Mouse (Mus musculus): Measurements from ENCODE around the gene Zc3h12c. TPM values are rescaled to one million over a fixed set of nuclear protein-coding genes. Genes with fewer than 3 reads are reported as not detected.

The Zc3h12c gene
- polyA plus RNA-seq, 1 experiment from 2014 or later: 16.2 TPM

DNA sequence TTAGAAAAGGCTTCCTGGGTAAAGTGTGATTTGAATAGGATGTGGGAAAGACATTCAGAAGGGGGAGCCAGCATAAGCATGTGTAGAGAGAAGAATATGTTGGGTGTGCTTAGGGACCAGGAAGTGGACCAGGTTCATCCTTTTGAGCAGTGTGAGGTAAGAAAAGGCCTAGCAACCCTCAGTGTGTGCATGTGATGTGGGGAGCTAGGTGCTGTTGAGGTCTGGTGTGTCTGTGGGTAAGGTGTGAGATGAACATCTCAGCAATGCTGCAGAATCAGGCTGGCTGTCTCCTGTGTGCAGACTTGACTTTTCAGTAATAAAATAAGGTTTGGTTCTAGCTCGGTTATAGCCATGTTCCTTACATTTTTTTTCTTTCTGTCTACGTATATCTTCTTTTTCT is 98.3 kb downstream of the Zc3h12c start:
- Histone ChIP-seq H3K36me3 (ENCODE audit: control insufficient read depth, insufficient read depth, low read length) (peaks cover 5% of the 10 kb centered on the region; the same call in 1 of the 2 replicates), H3K4me3 (ENCODE audit: low read depth, low read length) (no peak overlapping the region), H3K27me3 (ENCODE audit: control insufficient read depth, insufficient read depth, low read length) (no peaks in the 10 kb centered on the region), H3K4me1 (replicated peaks; ENCODE audit: control insufficient read depth, insufficient read depth, low read length) (no peaks in the 10 kb centered on the region), H3K27ac (ENCODE audit: low read depth, low read length) (no peak overlapping the region), H3K4me2 (replicated peaks; ENCODE audit: low read depth, low read length) (no peak overlapping the region), H3K9ac (ENCODE audit: low read depth, low read length) (no peak overlapping the region), H3K9me3 (ENCODE audit: control insufficient read depth, low read length) (no peaks in the 10 kb centered on the region)
- ATAC-seq (ENCODE audit: low FRiP score) (no peak), DNase-seq (ENCODE audit: low spot score) (no peak)
- 91% methylated on average over 2 of the region's 2 CpGs for WGBS

Other genes with a start within 250 kb of the Zc3h12c start
- gene Fdx1, start 205.0 kb downstream of the Zc3h12c start, polyA plus RNA-seq (2014; fragmentation: Nextera tagmentation; extraction: Ambion mirVana): 53.0 and 55.3 TPM in 2 replicates
- gene Rdx, start 121.4 kb downstream of the Zc3h12c start, polyA plus RNA-seq (2014; fragmentation: Nextera tagmentation; extraction: Ambion mirVana): 221 and 230 TPM in 2 replicates

Measured in hindbrain, embryonic 11.5 days (tissue).